Mouse (Mus musculus): ENCODE measurements around the gene 9830107B12Rik. TPM values are rescaled to one million over a fixed set of nuclear protein-coding genes. Genes with fewer than 3 reads are reported as not detected.

9830107B12Rik gene
- polyA plus RNA-seq, 2 experiments from 2014 or later = not detected

DNA sequence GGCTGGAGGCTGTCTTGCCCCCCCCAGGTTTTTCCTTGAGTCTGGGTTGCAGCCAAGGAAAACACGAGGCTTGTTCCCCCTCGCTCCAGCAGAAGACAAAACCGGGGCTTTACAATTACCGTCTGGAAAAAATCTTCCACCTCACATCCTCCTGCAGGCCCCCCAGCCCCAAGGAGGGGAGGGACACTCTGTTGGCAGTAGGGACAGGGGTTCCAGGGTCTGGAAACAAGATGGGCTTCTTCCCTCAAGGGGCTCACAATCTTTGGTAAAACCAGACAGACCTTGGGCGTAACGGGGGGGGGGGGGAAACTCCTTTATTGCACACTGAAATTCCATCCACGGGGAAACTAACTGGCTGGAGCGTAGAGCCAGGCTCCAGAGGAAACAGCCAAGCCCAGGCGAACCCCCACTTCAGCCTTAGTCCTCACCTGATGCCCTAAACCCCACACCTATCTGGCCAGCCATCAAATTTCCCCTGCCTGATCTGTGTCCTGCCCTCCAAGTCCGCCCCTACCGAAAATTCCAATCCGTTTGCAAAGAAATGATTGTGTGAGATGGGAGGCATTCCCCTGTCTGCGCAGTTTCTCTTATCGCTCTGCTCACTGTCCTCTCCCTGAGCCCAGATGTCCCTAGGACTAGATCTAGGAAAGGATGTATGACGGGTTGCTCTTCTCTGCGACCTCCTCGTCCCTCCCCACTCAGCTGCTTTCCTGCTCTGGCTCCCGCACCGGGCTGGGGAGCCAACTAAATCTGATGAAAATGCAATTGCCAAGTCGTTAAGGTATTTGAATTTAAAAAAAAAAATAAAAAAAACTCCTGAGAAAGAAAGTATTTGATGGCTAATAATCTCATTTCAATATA is 51.0 kb downstream of the 9830107B12Rik start:
- no peak for ATAC-seq

DNA sequence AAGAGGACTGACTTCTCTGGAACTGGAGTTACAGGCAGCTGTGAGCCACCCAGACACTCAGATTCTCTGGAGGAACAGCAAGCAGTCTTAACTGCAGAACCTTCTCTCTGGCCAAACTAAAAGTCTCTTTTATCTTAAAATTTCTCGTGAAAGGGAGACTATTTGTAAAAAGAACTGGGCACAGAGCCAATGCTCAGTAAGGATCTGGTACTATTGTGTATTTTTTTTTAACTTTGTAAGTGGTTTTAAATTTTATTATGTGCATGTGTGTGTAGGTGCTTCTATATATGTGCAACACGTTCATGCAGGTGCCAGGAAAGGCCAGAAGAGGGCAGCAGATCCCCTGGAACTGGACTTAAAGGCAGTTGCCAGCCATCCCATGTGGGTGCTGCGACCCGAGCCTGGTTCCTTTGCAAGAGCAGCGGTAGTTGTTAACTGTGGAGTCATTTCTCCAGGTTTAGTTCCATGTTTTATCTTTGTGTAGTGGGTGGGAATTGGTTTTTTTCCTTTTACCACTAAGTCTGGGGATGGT is 52.7 kb downstream of the 9830107B12Rik start:
- ATAC-seq = no peak

GRCm38 (mm10) chr17:48090305-48090704 is 55.8 kb downstream of the 9830107B12Rik start:
- ATAC-seq = no peak

GRCm38 (mm10) chr17:48089446-48089845 is 56.6 kb downstream of the 9830107B12Rik start:
- ATAC-seq = no peak

DNA sequence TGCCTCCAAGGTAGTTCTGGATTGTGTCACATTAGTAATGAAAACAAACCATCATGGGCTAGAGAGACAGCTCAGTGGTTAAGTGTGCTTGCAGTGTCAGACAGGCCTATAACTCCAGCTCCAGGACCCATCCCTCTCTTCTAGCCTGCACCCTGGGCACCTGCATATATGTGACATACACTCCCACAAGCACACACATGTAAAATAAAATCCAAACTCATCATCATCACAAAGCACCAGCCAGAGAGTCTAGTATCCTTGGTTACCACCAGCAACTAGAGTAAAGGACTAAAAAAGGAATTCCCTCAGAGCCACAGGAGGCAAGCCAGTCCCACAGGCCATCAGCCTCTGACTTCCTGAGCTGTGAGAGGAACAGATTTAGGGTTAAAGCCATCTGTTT is 57.0 kb downstream of the 9830107B12Rik start, which contains the start of gene 1700067P10Rik:
TSS of gene 1700067P10Rik (plus strand) at position 301 of the 400 bp plus-strand sequence.
- no peak for ATAC-seq

DNA sequence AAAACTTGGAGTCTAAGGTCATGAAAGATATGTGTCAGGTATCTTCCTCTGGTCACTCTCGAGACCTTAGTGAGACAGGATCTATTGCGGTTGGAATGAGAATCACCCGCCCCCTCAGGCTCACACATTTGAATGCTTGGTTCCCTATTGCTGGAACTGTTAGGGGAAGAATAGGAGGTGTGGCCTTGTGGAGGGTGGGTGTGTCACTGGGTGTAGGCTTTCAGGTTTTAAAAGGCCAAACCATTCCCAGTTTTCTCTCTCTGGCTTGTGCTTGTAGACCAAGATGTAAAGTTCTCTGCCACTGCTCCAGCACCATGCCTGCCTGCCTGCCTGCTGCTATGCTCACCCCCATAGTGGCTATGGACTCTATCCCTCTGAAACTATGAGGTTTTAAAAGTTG is 65.4 kb downstream of the 9830107B12Rik start:
- ATAC-seq = no peak

Other genes starting within 250 kb of the 9830107B12Rik start
- 1 to 10 TPM; 3.8 to 4.6 TPM for gene Foxp4, start 221.6 kb downstream of the 9830107B12Rik start, polyA plus RNA-seq (2017; shearing (Covaris generic))
- not detected for gene 1700122O11Rik, start 108.0 kb downstream of the 9830107B12Rik start, polyA plus RNA-seq (2017; shearing (Covaris generic))
- gene 1700067P10Rik, start 56.9 kb downstream of the 9830107B12Rik start, polyA plus RNA-seq (2017; shearing (Covaris generic)) = not detected
- not detected for gene A530064D06Rik, start 21.0 kb upstream of the 9830107B12Rik start, polyA plus RNA-seq (2017; shearing (Covaris generic))
- gene Trem1, start 86.5 kb upstream of the 9830107B12Rik start, polyA plus RNA-seq (2017; shearing (Covaris generic)) = not detected
- gene Trem3, start 101.5 kb upstream of the 9830107B12Rik start, polyA plus RNA-seq (2017; shearing (Covaris generic)) = not detected
- under 1 TPM in 1 of 2 experiments, not detected in 1; 0.37 TPM for gene Treml4, start 118.0 kb upstream of the 9830107B12Rik start, polyA plus RNA-seq (2017; shearing (Covaris generic))
- gene Treml2, start 153.2 kb upstream of the 9830107B12Rik start, polyA plus RNA-seq (2017; shearing (Covaris generic)) = 10 to 100 TPM; 16.1 to 17.1 TPM
- gene B430306N03Rik, start 169.9 kb upstream of the 9830107B12Rik start, polyA plus RNA-seq (2017; shearing (Covaris generic)) = 1 to 10 TPM in 1 of 2 experiments, under 1 TPM in 1; 0.60 to 1.2 TPM
- gene Trem2, start 200.1 kb upstream of the 9830107B12Rik start, polyA plus RNA-seq (2017; shearing (Covaris generic)) = not detected
- gene Treml1, start 213.6 kb upstream of the 9830107B12Rik start, polyA plus RNA-seq (2017; shearing (Covaris generic)) = not detected